Mouse (Mus musculus): Measurements from ENCODE around the gene Eng. TPM values are rescaled to one million over a fixed set of nuclear protein-coding genes. Genes with fewer than 3 reads are reported as not detected.

Gene Eng
- polyA plus RNA-seq, 1 experiment = 6.5 TPM

- Histone ChIP-seq H3K27ac (ENCODE audit: control insufficient read depth, insufficient read depth, low read depth, low read length) (no peak overlapping the region), H3K4me3 (ENCODE audit: control insufficient read depth, low read depth, low read length) (peak overlapping the region; percentile 83), H3K36me3 (ENCODE audit: control insufficient read depth, insufficient read depth, low read length) (no peaks in the 10 kb centered on the region), H3K4me1 (ENCODE audit: control insufficient read depth, insufficient read depth, low read length) (peaks cover 22% of the 10 kb centered on the region), H3K27me3 (ENCODE audit: control insufficient read depth, insufficient read depth, low read length) (no peaks in the 10 kb centered on the region)
- no peak for TF ChIP-seq CTCF (IDR thresholded peaks at IDR 0.05; ENCODE audit: control insufficient read depth, insufficient read depth, insufficient replicate concordance, low read depth, low read length)
- peak; percentile 56; the same call in 1 of the 2 replicates for TF ChIP-seq POLR2A (IDR thresholded peaks at IDR 0.05; ENCODE audit: control insufficient read depth, low read depth, low read length)
These were observed 17.0 kb upstream of the Eng start for GRCm38 (mm10) chr2:32629276-32629976.

- Histone ChIP-seq H3K4me3 (ENCODE audit: control insufficient read depth, low read depth, low read length) (peak overlapping the region; percentile 83), H3K27ac (ENCODE audit: control insufficient read depth, insufficient read depth, low read depth, low read length) (no peak overlapping the region), H3K36me3 (ENCODE audit: control insufficient read depth, insufficient read depth, low read length) (no peaks in the 10 kb centered on the region), H3K27me3 (ENCODE audit: control insufficient read depth, insufficient read depth, low read length) (no peaks in the 10 kb centered on the region), H3K4me1 (ENCODE audit: control insufficient read depth, insufficient read depth, low read length) (peaks cover 22% of the 10 kb centered on the region)
- TF ChIP-seq CTCF (IDR thresholded peaks at IDR 0.05; ENCODE audit: control insufficient read depth, insufficient read depth, insufficient replicate concordance, low read depth, low read length) = no peak
- no peak for TF ChIP-seq POLR2A (IDR thresholded peaks at IDR 0.05; ENCODE audit: control insufficient read depth, low read depth, low read length)
These were observed 16.4 kb upstream of the Eng start for GRCm38 (mm10) chr2:32630036-32630435.

DNA sequence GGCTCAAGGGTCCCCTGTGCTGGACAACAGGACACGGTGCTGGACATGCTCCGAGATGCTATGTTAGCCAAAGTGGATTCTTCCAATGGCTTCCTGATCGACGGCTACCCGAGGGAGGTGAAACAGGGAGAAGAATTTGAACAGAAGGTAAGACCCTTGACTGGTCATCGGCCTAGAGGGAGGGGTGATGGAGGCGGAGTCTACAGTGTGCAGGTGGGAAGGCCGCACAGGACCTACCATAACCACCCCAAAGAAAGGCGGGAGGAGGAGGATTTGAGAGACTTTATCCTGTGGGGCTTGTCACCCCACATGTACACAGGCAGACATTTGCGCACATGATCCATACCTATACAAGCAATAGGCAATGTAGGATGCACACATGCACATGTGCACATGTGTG lies 15.3 kb upstream of the Eng start:
- H3K27ac ChIP-seq (ENCODE audit: control insufficient read depth, insufficient read depth, low read depth, low read length) = no peak overlapping the region
- peaks cover 18% of the 10 kb centered on the region for H3K4me1 ChIP-seq (ENCODE audit: control insufficient read depth, insufficient read depth, low read length)
- no peaks in the 10 kb centered on the region for H3K36me3 ChIP-seq (ENCODE audit: control insufficient read depth, insufficient read depth, low read length)
- H3K27me3 ChIP-seq (ENCODE audit: control insufficient read depth, insufficient read depth, low read length) = no peaks in the 10 kb centered on the region
- H3K4me3 ChIP-seq (ENCODE audit: control insufficient read depth, low read depth, low read length) = peak overlapping the region; percentile 39
- TF ChIP-seq POLR2A (IDR thresholded peaks at IDR 0.05; ENCODE audit: control insufficient read depth, low read depth, low read length) = no peak
- no peak for TF ChIP-seq CTCF (IDR thresholded peaks at IDR 0.05; ENCODE audit: control insufficient read depth, insufficient read depth, insufficient replicate concordance, low read depth, low read length)

DNA sequence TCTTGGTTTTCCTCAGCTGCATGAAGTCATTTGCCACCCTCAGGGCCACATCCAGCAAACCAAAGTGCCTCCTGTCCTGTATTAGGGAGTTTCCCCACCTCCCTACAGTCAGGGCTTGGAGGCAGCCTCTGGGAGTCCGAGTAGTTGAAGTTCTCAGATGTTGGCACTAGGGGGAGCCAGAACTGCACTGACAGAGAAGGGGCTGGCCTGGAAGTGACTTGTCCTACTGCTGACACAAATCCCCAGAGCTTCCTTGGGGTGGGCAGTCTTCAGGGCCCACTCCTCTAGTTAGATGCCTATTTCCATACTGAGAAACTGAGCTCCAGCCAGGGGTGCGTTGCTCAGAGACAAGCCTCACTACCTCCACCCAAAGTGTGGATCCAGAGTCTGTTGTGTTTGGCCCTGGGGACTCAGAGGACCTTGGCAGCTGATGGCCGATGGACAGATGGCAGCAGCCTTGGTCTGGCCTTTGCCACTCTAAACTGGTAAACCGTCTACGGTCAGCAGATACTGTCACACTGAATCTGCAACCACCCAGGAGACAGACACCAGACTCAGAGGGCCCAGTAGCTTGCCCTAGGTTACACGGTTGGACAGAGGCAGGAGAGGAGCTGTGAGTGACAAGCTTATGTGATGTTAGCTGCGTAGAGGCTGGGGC lies 14.5 kb upstream of the Eng start:
- Histone ChIP-seq H3K27ac (ENCODE audit: control insufficient read depth, insufficient read depth, low read depth, low read length) (no peak overlapping the region), H3K36me3 (ENCODE audit: control insufficient read depth, insufficient read depth, low read length) (no peaks in the 10 kb centered on the region), H3K4me3 (ENCODE audit: control insufficient read depth, low read depth, low read length) (no peak overlapping the region), H3K4me1 (ENCODE audit: control insufficient read depth, insufficient read depth, low read length) (peaks cover 13% of the 10 kb centered on the region), H3K27me3 (ENCODE audit: control insufficient read depth, insufficient read depth, low read length) (no peaks in the 10 kb centered on the region)
- peak; percentile 85; the same call in 1 of the 2 replicates for TF ChIP-seq CTCF (IDR thresholded peaks at IDR 0.05; ENCODE audit: control insufficient read depth, insufficient read depth, insufficient replicate concordance, low read depth, low read length)
- TF ChIP-seq POLR2A (IDR thresholded peaks at IDR 0.05; ENCODE audit: control insufficient read depth, low read depth, low read length) = no peak

DNA sequence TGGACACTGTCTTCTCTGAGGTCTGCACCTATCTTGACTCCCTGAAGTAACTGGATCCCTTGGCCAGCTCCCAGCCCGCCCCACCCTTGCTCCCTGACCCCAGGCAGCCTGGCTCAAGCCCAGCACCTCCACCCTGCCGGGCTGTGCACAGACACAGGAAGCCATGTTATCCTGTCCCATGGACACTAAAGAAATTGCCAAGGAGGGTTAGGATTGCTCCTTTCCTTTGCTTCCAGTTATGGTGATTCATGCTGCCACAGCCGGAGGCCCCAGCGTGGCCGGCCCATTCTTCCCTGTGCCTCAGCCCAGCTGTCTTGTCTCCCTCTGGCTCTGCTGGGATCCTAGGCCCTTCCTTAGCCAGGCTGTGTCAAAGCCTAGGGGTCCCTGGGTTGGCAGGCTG lies 12.7 kb upstream of the Eng start:
- no peak for TF ChIP-seq CTCF (IDR thresholded peaks at IDR 0.05; ENCODE audit: control insufficient read depth, insufficient read depth, insufficient replicate concordance, low read depth, low read length)
- TF ChIP-seq POLR2A (IDR thresholded peaks at IDR 0.05; ENCODE audit: control insufficient read depth, low read depth, low read length) = no peak
- peaks cover 9% of the 10 kb centered on the region for H3K4me1 ChIP-seq (ENCODE audit: control insufficient read depth, insufficient read depth, low read length)
- no peaks in the 10 kb centered on the region for H3K36me3 ChIP-seq (ENCODE audit: control insufficient read depth, insufficient read depth, low read length)
- no peak overlapping the region for H3K4me3 ChIP-seq (ENCODE audit: control insufficient read depth, low read depth, low read length)
- no peak overlapping the region for H3K27ac ChIP-seq (ENCODE audit: control insufficient read depth, insufficient read depth, low read depth, low read length)
- no peaks in the 10 kb centered on the region for H3K27me3 ChIP-seq (ENCODE audit: control insufficient read depth, insufficient read depth, low read length)

GRCm38 (mm10) chr2:32634277-32635105 lies 11.9 kb upstream of the Eng start:
- no peak overlapping the region for H3K4me3 ChIP-seq (ENCODE audit: control insufficient read depth, low read depth, low read length)
- H3K27me3 ChIP-seq (ENCODE audit: control insufficient read depth, insufficient read depth, low read length) = no peaks in the 10 kb centered on the region
- no peaks in the 10 kb centered on the region for H3K36me3 ChIP-seq (ENCODE audit: control insufficient read depth, insufficient read depth, low read length)
- peaks cover 2% of the 10 kb centered on the region for H3K4me1 ChIP-seq (ENCODE audit: control insufficient read depth, insufficient read depth, low read length)
- no peak overlapping the region for H3K27ac ChIP-seq (ENCODE audit: control insufficient read depth, insufficient read depth, low read depth, low read length)
- TF ChIP-seq POLR2A (IDR thresholded peaks at IDR 0.05; ENCODE audit: control insufficient read depth, low read depth, low read length) (no peak), CTCF (IDR thresholded peaks at IDR 0.05; ENCODE audit: control insufficient read depth, insufficient read depth, insufficient replicate concordance, low read depth, low read length) (no peak)

DNA sequence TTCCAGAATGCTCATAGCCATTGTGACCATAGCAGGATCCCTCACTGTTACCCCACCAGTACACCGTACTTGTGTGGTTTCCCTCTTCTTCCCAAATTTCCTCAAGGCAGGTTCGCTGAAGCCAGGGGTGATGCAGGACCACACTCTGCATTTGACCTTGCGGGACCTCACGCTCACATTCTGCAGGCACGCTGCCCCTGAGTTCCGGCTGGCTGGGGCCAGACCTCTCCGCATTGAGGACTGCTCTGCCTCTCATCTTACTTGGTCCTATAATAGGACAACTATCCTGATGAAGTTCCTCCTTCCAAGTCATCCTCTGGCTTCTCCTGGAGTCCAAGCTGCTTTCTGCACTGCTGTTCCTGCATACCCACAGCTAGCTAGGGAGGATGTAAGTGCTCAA lies 9.8 kb upstream of the Eng start:
- Histone ChIP-seq H3K27me3 (ENCODE audit: control insufficient read depth, insufficient read depth, low read length) (no peaks in the 10 kb centered on the region), H3K4me3 (ENCODE audit: control insufficient read depth, low read depth, low read length) (no peak overlapping the region), H3K4me1 (ENCODE audit: control insufficient read depth, insufficient read depth, low read length) (no peaks in the 10 kb centered on the region; the same call in 1 of the 2 replicates), H3K36me3 (ENCODE audit: control insufficient read depth, insufficient read depth, low read length) (no peaks in the 10 kb centered on the region), H3K27ac (ENCODE audit: control insufficient read depth, insufficient read depth, low read depth, low read length) (no peak overlapping the region)
- no peak for TF ChIP-seq POLR2A (IDR thresholded peaks at IDR 0.05; ENCODE audit: control insufficient read depth, low read depth, low read length)
- no peak for TF ChIP-seq CTCF (IDR thresholded peaks at IDR 0.05; ENCODE audit: control insufficient read depth, insufficient read depth, insufficient replicate concordance, low read depth, low read length)
